Mouse (Mus musculus): ENCODE data around the gene Lpin2. TPM values are rescaled to one million over a fixed set of nuclear protein-coding genes. Genes with fewer than 3 reads are reported as not detected.

Lpin2 gene
- polyA plus RNA-seq, 1 experiment from 2014 or later, result 45.2 TPM

DNA sequence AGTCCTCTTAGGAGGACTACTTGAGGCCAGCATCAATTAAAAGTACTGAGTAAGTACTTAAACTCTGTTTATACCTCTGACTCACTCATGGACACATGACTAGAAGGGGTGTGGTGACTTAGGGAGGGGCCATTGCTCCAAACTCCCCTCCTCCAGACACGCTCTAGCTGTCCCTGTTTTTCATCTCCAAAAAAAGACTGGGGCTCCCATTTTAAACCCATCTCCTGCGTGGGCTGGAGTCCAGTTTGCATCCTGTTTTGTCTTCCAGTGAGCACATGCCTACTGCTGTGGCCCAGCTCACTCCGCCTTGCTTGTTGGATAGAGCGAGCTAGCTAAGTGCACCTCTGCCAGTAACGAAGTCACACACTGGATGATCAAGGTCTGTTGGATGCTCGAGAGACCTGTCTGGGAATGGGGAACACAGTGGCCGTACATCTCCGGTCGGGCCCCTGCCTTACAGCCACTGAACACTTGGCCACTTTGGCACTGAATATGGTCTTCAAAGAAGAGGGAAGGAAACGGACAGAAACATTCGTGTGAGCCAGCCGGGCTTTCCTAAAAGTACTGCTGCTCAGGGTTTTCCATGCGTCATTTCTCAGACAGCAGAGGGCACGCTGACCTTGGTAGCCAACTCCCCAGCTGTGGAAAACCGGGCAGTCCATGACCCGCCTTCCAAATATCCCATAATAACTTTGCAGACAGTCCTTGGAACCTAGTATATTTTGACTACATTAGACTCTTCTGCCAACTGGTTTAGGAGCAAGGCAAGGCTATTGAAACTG is 68.7 kb downstream of the Lpin2 start:
- H3K4me3 ChIP-seq, result no peak overlapping the region
- H3K9me3 ChIP-seq, result no peaks in the 10 kb centered on the region
- no peaks in the 10 kb centered on the region for H3K27me3 ChIP-seq (replicated peaks; ENCODE audit: low read depth, poor library complexity, severe bottlenecking)
- WGBS, result 82% methylated on average over 16 of the region's 16 CpGs
- H3K36me3 ChIP-seq (replicated peaks), result peaks cover 91% of the 10 kb centered on the region
- no peak for DNase-seq (ENCODE audit: low spot score)
- peaks cover 49% of the 10 kb centered on the region for H3K4me1 ChIP-seq
- peak overlapping the region; percentile 76 for H3K27ac ChIP-seq (replicated peaks)

DNA sequence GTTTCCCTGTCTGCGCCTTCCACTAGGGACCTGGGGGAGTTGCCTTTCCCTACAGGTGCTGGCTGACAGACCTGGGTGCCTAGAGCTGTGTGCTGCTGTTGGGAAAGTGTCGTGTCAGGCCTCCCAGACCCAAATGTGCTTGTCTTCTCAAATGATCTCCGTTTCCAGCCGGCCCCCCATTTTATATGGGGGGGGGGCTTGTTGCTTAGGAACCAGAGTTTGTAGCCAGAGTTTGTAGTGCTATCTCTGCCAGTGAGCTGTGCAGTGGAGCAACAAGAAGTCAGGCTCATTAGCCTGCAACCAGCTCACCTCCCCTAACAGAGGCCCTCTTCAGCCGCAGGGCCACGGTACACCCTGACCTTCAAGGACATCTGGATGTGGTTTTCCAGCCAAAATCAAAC is 69.2 kb downstream of the Lpin2 start:
- peak overlapping the region; percentile 76; the same call in 1 of the 2 replicates for H3K27ac ChIP-seq (replicated peaks)
- DNase-seq (ENCODE audit: low spot score), result peak; percentile 75
- no peaks in the 10 kb centered on the region for H3K9me3 ChIP-seq
- peaks cover 54% of the 10 kb centered on the region for H3K4me1 ChIP-seq
- WGBS, result 39% methylated on average over 6 of the region's 6 CpGs
- H3K36me3 ChIP-seq (replicated peaks), result peaks cover 90% of the 10 kb centered on the region
- H3K4me3 ChIP-seq, result no peak overlapping the region
- no peaks in the 10 kb centered on the region for H3K27me3 ChIP-seq (replicated peaks; ENCODE audit: low read depth, poor library complexity, severe bottlenecking)

DNA sequence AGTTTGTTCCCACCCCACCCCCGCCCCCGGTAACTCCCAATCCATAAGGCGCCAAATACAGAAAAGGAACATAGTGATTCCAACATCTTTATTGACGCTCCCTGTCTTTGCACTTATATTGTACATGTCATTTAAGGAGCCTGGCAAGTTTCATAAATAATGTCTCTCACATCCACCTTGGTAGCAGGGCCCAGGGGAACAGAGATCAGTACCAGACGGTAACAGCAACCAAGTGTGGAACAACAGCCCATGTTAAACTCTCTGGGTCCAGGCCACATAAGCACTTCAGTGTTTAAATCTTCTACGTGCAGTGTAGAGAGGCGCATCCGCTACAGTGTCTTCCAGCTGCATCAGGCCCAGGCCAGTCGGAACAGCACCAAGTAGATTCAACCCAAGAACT is 69.7 kb downstream of the Lpin2 start:
- WGBS, result 71% methylated on average over 9 of the region's 9 CpGs
- DNase-seq (ENCODE audit: low spot score), result peak; percentile 33

GRCm38 (mm10) chr17:71253391-71253790 is 71.0 kb downstream of the Lpin2 start:
- 98% methylated on average over 2 of the region's 2 CpGs for WGBS
- Histone ChIP-seq H3K4me3 (no peak overlapping the region), H3K4me1 (peaks cover 54% of the 10 kb centered on the region), H3K27me3 (replicated peaks; ENCODE audit: low read depth, poor library complexity, severe bottlenecking) (no peaks in the 10 kb centered on the region), H3K9me3 (no peaks in the 10 kb centered on the region), H3K36me3 (replicated peaks) (peaks cover 72% of the 10 kb centered on the region), H3K27ac (replicated peaks) (no peak overlapping the region)
- no peak for DNase-seq (ENCODE audit: low spot score)

More for the DNA sequence above, 69.7 kb downstream of the Lpin2 start:
- no peak overlapping the region for H3K4me3 ChIP-seq
- no peaks in the 10 kb centered on the region for H3K27me3 ChIP-seq (replicated peaks; ENCODE audit: low read depth, poor library complexity, severe bottlenecking)
- peaks cover 54% of the 10 kb centered on the region for H3K4me1 ChIP-seq
- peak overlapping the region; percentile 76 for H3K27ac ChIP-seq (replicated peaks)
- H3K9me3 ChIP-seq, result no peaks in the 10 kb centered on the region
- peaks cover 85% of the 10 kb centered on the region for H3K36me3 ChIP-seq (replicated peaks)

- H3K36me3 ChIP-seq (replicated peaks), result peaks cover 65% of the 10 kb centered on the region
- no peak for DNase-seq (ENCODE audit: low spot score)
- no peaks in the 10 kb centered on the region for H3K27me3 ChIP-seq (replicated peaks; ENCODE audit: low read depth, poor library complexity, severe bottlenecking)
- H3K4me1 ChIP-seq, result peaks cover 54% of the 10 kb centered on the region
- H3K27ac ChIP-seq (replicated peaks), result no peak overlapping the region
- no peaks in the 10 kb centered on the region for H3K9me3 ChIP-seq
- H3K4me3 ChIP-seq, result no peak overlapping the region
- WGBS, result 89% methylated on average over 5 of the region's 5 CpGs
Measured at GRCm38 (mm10) chr17:71254106-71254505, 71.7 kb downstream of the Lpin2 start.

GRCm38 (mm10) chr17:71254736-71255135 is 72.4 kb downstream of the Lpin2 start:
- Histone ChIP-seq H3K36me3 (replicated peaks) (peaks cover 59% of the 10 kb centered on the region), H3K27ac (replicated peaks) (no peak overlapping the region), H3K9me3 (no peaks in the 10 kb centered on the region), H3K4me3 (no peak overlapping the region), H3K27me3 (replicated peaks; ENCODE audit: low read depth, poor library complexity, severe bottlenecking) (no peaks in the 10 kb centered on the region), H3K4me1 (peaks cover 54% of the 10 kb centered on the region)
- DNase-seq (ENCODE audit: low spot score), result peak; percentile 45
- 63% methylated on average over 6 of the region's 6 CpGs for WGBS

DNA sequence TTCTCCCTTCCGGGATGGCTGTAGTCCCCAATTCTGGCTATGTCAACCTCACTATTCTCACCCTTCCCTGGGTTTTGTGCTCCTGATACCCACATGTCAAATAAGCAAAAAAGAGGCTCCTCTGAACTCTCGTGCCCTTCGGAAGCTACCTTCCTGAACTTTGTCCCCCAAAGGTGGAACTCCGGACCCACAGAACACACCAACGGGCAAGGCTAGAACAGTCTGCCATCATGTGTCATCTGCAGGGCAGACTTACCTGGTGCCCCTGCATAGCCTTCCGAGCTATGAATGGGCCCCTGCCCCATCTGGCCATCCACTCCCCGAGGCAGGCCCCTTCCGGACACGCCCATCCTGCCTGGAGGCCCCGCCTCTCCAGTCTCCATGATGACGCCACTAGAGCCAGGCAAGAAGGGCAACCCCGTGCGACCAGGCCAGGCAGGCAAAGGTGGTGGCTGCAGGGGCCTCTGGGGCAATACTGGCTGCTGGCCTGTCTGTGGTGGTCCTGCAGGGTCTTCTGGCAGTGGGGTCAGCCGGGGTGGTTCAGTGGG is 73.8 kb downstream of the Lpin2 start:
- WGBS, result 86% methylated on average over 14 of the region's 14 CpGs
- DNase-seq (ENCODE audit: low spot score), result no peak
- Histone ChIP-seq H3K4me3 (no peak overlapping the region), H3K27me3 (replicated peaks; ENCODE audit: low read depth, poor library complexity, severe bottlenecking) (no peaks in the 10 kb centered on the region), H3K27ac (replicated peaks) (peak overlapping the region; percentile 8; the same call in 1 of the 2 replicates), H3K36me3 (replicated peaks) (peaks cover 45% of the 10 kb centered on the region), H3K4me1 (peaks cover 42% of the 10 kb centered on the region), H3K9me3 (no peaks in the 10 kb centered on the region)

DNA sequence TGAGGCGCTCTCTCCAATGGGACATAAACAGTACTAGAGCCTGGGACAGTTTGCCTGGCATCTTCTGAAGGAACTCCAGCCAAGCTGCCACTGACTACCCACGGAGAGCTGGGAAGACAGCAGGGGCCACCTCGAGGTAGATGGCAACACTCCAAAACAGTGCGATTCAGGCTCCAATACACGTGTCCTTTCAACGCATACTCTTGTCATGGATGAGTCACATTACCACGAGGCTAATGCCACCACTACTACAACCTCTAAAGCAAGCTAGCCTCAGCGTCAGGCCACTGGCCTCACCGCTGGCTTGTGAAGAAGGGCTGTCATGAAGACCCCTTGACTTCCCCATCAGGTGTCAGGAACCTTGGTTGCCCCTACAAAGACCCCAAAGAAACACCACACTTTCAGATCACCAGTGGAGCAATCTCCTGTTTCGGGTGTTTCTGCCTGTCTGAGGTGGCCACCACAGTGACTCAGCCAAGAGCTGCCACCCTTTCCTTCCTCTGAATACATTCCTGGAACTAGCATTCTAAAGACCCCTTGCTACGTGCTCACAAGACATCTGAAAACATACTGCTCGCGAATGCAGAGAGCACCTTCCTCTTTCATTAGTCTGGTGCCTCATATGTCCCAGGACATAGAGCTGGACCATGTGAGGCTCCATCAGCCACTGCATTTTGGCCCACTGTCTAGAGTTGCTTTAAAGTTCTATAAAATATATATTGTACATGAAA is 74.6 kb downstream of the Lpin2 start:
- no peak overlapping the region; the same call in 1 of the 2 replicates for H3K27ac ChIP-seq (replicated peaks)
- no peaks in the 10 kb centered on the region for H3K9me3 ChIP-seq
- no peak for DNase-seq (ENCODE audit: low spot score)
- H3K36me3 ChIP-seq (replicated peaks), result peaks cover 38% of the 10 kb centered on the region
- no peaks in the 10 kb centered on the region for H3K27me3 ChIP-seq (replicated peaks; ENCODE audit: low read depth, poor library complexity, severe bottlenecking)
- peaks cover 34% of the 10 kb centered on the region for H3K4me1 ChIP-seq
- no peak overlapping the region for H3K4me3 ChIP-seq
- 90% methylated on average over 13 of the region's 13 CpGs for WGBS

DNA sequence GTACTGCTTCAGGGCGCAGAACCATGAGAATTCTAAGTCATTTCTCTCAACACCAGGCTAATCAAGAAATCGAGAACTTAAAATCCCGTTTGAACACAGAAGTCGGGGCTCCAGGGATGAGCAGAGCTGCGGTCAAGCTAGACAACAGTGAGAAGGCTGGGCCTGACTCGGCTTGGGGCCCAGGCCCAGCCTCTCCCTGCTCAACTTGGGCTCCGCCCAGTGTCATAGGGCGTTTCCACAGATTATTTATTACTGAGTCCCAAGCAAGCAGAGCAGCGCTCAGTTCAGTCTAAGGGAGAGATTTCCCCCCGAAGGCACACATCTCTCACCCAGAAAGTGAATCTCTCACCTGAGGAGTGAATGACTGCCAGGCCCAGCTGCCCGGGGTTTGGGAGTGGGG is 77.4 kb downstream of the Lpin2 start:
- no peak overlapping the region for H3K4me3 ChIP-seq
- H3K27ac ChIP-seq (replicated peaks), result no peak overlapping the region
- WGBS, result 83% methylated on average over 11 of the region's 11 CpGs
- no peaks in the 10 kb centered on the region for H3K27me3 ChIP-seq (replicated peaks; ENCODE audit: low read depth, poor library complexity, severe bottlenecking)
- H3K9me3 ChIP-seq, result no peaks in the 10 kb centered on the region
- DNase-seq (ENCODE audit: low spot score), result no peak
- peaks cover 17% of the 10 kb centered on the region for H3K4me1 ChIP-seq
- H3K36me3 ChIP-seq (replicated peaks), result peaks cover 15% of the 10 kb centered on the region

- Histone ChIP-seq H3K4me1 (peaks cover 11% of the 10 kb centered on the region), H3K27me3 (replicated peaks; ENCODE audit: low read depth, poor library complexity, severe bottlenecking) (no peaks in the 10 kb centered on the region), H3K36me3 (replicated peaks) (peaks cover 8% of the 10 kb centered on the region), H3K27ac (replicated peaks) (no peak overlapping the region), H3K9me3 (no peaks in the 10 kb centered on the region), H3K4me3 (no peak overlapping the region)
- DNase-seq (ENCODE audit: low spot score), result no peak
- WGBS, result 48% methylated on average over 3 of the region's 3 CpGs
Measured at GRCm38 (mm10) chr17:71260658-71261057, 78.3 kb downstream of the Lpin2 start.

DNA sequence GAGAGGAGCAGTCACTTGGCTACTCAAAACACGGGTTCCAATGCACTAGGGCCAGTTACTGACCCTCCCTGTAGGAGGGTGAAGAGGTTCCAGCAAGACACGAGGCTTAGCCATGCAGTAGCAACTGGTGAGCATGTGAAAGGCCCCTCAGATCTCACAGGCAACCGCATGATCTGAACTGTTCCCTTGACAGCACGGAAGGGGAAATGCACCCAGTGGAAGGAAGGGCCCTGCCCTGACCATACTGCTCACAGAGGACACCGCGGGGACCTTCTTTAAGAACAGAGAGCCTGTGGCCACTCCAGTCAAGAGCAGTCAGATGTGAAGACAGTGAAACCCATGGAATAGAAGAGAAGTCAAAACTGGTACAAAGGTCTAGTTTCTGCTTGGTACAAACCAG is 80.8 kb downstream of the Lpin2 start:
- DNase-seq (ENCODE audit: low spot score), result no peak

GRCm38 (mm10) chr17:71264739-71265138 is 82.4 kb downstream of the Lpin2 start:
- Histone ChIP-seq H3K27me3 (replicated peaks; ENCODE audit: low read depth, poor library complexity, severe bottlenecking) (no peaks in the 10 kb centered on the region), H3K4me3 (no peak overlapping the region), H3K27ac (replicated peaks) (no peak overlapping the region), H3K36me3 (replicated peaks) (0 out of 2 replicates have a peak, but pooled peaks cover 4% of the 10 kb centered on the region), H3K4me1 (peaks cover 10% of the 10 kb centered on the region), H3K9me3 (no peaks in the 10 kb centered on the region)
- DNase-seq (ENCODE audit: low spot score), result no peak
- 82% methylated on average over 4 of the region's 4 CpGs for WGBS

More for the DNA sequence above, 80.8 kb downstream of the Lpin2 start:
- Histone ChIP-seq H3K27me3 (replicated peaks; ENCODE audit: low read depth, poor library complexity, severe bottlenecking) (no peaks in the 10 kb centered on the region), H3K4me3 (no peak overlapping the region), H3K4me1 (peaks cover 10% of the 10 kb centered on the region), H3K36me3 (replicated peaks) (0 out of 2 replicates have a peak, but pooled peaks cover 4% of the 10 kb centered on the region), H3K9me3 (no peaks in the 10 kb centered on the region), H3K27ac (replicated peaks) (no peak overlapping the region)
- WGBS, result 82% methylated on average over 6 of the region's 6 CpGs

Data from embryonic facial prominence, embryonic 10.5 days (tissue).